Comparison of ENCODE assay signal across 8 mouse cellular contexts in the genomic region with DNA sequence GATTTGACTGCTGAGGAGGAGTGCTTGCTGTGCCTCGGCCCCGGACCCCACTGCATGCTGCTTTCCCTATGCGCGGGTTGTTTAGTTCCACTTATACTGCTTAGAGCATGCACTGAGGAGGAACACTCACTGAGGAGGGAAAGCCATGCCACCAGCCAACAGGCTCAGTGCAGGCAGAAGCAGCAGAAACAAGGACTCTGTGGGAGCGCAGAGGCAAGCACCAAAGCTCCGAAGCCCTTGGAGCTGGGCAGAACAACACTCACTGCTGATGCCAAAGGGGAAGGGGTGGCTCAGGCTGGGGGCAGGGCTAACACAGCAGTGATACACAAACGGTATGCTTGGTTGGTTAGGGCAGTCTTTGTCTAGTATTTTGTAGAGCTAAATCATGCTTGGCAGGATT. TPM values are rescaled to one million over a fixed set of nuclear protein-coding genes. Genes with fewer than 3 reads are reported as not detected.
DNase-seq lines count a peak whose midpoint lies in the region; ATAC-seq and TF ChIP-seq lines count a peak whose summit lies in the region.

No protein-coding gene starts in this region.

- no peak for DNase-seq in cerebellum, adult 9-10 months
- no peak for DNase-seq in frontal cortex, postnatal 25 days (ENCODE audit: low spot score in 2 of 2)

- H3K27ac ChIP-seq in hindbrain, embryonic 16.5 days (ENCODE audit: low read depth, low read length): peak overlapping the region; percentile 4; the same call in 1 of the 2 replicates
- H3K27ac ChIP-seq in hindbrain, embryonic 13.5 days: no peak overlapping the region
- H3K27ac ChIP-seq in brown adipose tissue, adult 24 weeks (replicated peaks; ENCODE audit: low read depth, low read length): peak overlapping the region; percentile 98
- H3K27ac ChIP-seq in limb, embryonic 12.5 days: no peak overlapping the region

- no peaks in the 10 kb centered on the region for H3K27me3 ChIP-seq in hindbrain, embryonic 16.5 days (replicated peaks; ENCODE audit: control insufficient read depth, insufficient read depth, low read length)
- no peaks in the 10 kb centered on the region for H3K27me3 ChIP-seq in hindbrain, embryonic 13.5 days
- no peaks in the 10 kb centered on the region for H3K27me3 ChIP-seq in E14TG2a.4 (ENCODE audit: insufficient read depth, low read length)
- no peaks in the 10 kb centered on the region for H3K27me3 ChIP-seq in limb, embryonic 12.5 days

- H3K9me3 ChIP-seq in hindbrain, embryonic 16.5 days (ENCODE audit: control insufficient read depth, low read length): no peaks in the 10 kb centered on the region
- H3K9me3 ChIP-seq in hindbrain, embryonic 13.5 days: no peaks in the 10 kb centered on the region
- H3K9me3 ChIP-seq in E14TG2a.4 (ENCODE audit: low read length): no peaks in the 10 kb centered on the region
- no peaks in the 10 kb centered on the region for H3K9me3 ChIP-seq in limb, embryonic 12.5 days

- H3K4me1 ChIP-seq in hindbrain, embryonic 16.5 days (ENCODE audit: control insufficient read depth, insufficient read depth, low read depth, low read length): peaks cover 34% of the 10 kb centered on the region
- peaks cover 54% of the 10 kb centered on the region for H3K4me1 ChIP-seq in hindbrain, embryonic 13.5 days (replicated peaks)
- H3K4me1 ChIP-seq in E14TG2a.4 (replicated peaks; ENCODE audit: low read depth, low read length): peaks cover 100% of the 10 kb centered on the region
- H3K4me1 ChIP-seq in brown adipose tissue, adult 24 weeks (ENCODE audit: control insufficient read depth, insufficient read depth, insufficient read length, low read length): peaks cover 88% of the 10 kb centered on the region
- peaks cover 77% of the 10 kb centered on the region for H3K4me1 ChIP-seq in limb, embryonic 12.5 days (replicated peaks)

- H3K4me3 ChIP-seq in hindbrain, embryonic 16.5 days (ENCODE audit: low read length): no peak overlapping the region
- no peak overlapping the region for H3K4me3 ChIP-seq in hindbrain, embryonic 13.5 days
- 0 out of 2 replicates have a peak overlapping the region, but pooled peaks have one; percentile 10 for H3K4me3 ChIP-seq in E14TG2a.4 (replicated peaks; ENCODE audit: low read length)
- H3K4me3 ChIP-seq in brown adipose tissue, adult 24 weeks (ENCODE audit: insufficient read depth, low read depth, low read length): no peak overlapping the region
- no peak overlapping the region for H3K4me3 ChIP-seq in limb, embryonic 12.5 days (replicated peaks)

- H3K9ac ChIP-seq in hindbrain, embryonic 16.5 days (ENCODE audit: low read depth, low read length): no peak overlapping the region
- H3K9ac ChIP-seq in hindbrain, embryonic 13.5 days: no peak overlapping the region; the same call in 1 of the 2 replicates
- 0 out of 2 replicates have a peak overlapping the region, but pooled peaks have one; percentile 1 for H3K9ac ChIP-seq in limb, embryonic 12.5 days (replicated peaks)

- H3K4me2 ChIP-seq in hindbrain, embryonic 16.5 days (ENCODE audit: low read length): no peak overlapping the region
- H3K4me2 ChIP-seq in hindbrain, embryonic 13.5 days: no peak overlapping the region
- no peak overlapping the region for H3K4me2 ChIP-seq in limb, embryonic 12.5 days

- 55% methylated on average over 7 of the region's 7 CpGs for WGBS in hindbrain, embryonic 16.5 days
- WGBS in hindbrain, embryonic 13.5 days: 69% methylated on average over 7 of the region's 7 CpGs
- WGBS in limb, embryonic 12.5 days: 75% methylated on average over 7 of the region's 7 CpGs

- H3K36me3 ChIP-seq in hindbrain, embryonic 16.5 days (ENCODE audit: control insufficient read depth, insufficient read depth, low read length): peaks cover 3% of the 10 kb centered on the region
- peaks cover 5% of the 10 kb centered on the region for H3K36me3 ChIP-seq in hindbrain, embryonic 13.5 days
- peaks cover 58% of the 10 kb centered on the region for H3K36me3 ChIP-seq in E14TG2a.4 (ENCODE audit: insufficient read depth, low read length)
- H3K36me3 ChIP-seq in limb, embryonic 12.5 days: peaks cover 7% of the 10 kb centered on the region

- no peak for TF ChIP-seq CTCF in E14TG2a.4 (conservative IDR thresholded peaks at IDR 0.05; ENCODE audit: low read length)

- peak; percentile 53; the same call in 1 of the 2 replicates for ATAC-seq in hindbrain, embryonic 16.5 days
- ATAC-seq in hindbrain, embryonic 13.5 days (ENCODE audit: low FRiP score): no peak
- ATAC-seq in limb, embryonic 12.5 days (ENCODE audit: insufficient number of reproducible peaks, insufficient read depth, low FRiP score, low TSS enrichment, low read depth): no peak
- ATAC-seq in megakaryocyte-erythroid progenitor cell, adult 5-6 weeks (replicated peaks; ENCODE audit: low FRiP score, low TSS enrichment, poor library complexity, severe bottlenecking): no peak

RNA-seq across cellular contexts. Expression of a gene that starts 24.6 kb away (rescaled TPM):
- polyA plus RNA-seq in hindbrain, embryonic 16.5 days (2015; fragmentation: Nextera tagmentation; extraction: Ambion mirVana): 8.4 and 11.8 TPM in 2 replicates
- polyA plus RNA-seq in hindbrain, embryonic 13.5 days (2015; fragmentation: Nextera tagmentation; extraction: Ambion mirVana): 14.5 and 14.9 TPM in 2 replicates
- 36.0 and 59.3 TPM in 2 replicates for polyA plus RNA-seq in brown adipose tissue, adult 24 weeks (2012; ENCODE audit: insufficient read depth, insufficient read length, missing spikeins)
- polyA plus RNA-seq in limb, embryonic 12.5 days (2016; fragmentation: Nextera tagmentation; extraction: Ambion mirVana): 40.0 and 43.1 TPM in 2 replicates
- 98.3 and 144 TPM in 2 replicates for total RNA-seq in megakaryocyte-erythroid progenitor cell, adult 5-6 weeks (2014; fragmentation: Nextera tagmentation)
- total RNA-seq in megakaryocyte-erythroid progenitor cell, adult 5-6 weeks (2017): 195 and 198 TPM in 2 replicates

Comparison
In these comparisons a context has a peak if more than half of its experiments do, and no peak if none do; other contexts are left out.
1. H3K27ac ChIP-seq: peak in hindbrain, embryonic 16.5 days (single experiment) and brown adipose tissue, adult 24 weeks (single experiment); none in hindbrain, embryonic 13.5 days (single experiment) and limb, embryonic 12.5 days (single experiment).